Mouse (Mus musculus) splenic B cell, adult 2 months (primary cell): ENCODE results near the gene Rac1.
"Not testable (repeated sequence)": the region's sequence is repeated elsewhere in the genome, so short reads cannot be mapped to it uniquely, and the experiment has no call there.

Experiments used
- DNase-seq: peaks from one replicate; pipeline ENCODE4 v3.0.0-alpha.2; 2011; ENCODE audit warnings: low read depth, low spot score
- H3K27me3 ChIP-seq: 2 replicates; pipeline ENCODE4 v1.6.1; 2012; ENCODE audit warnings: mild to moderate bottlenecking, low read length, moderate library complexity, mixed read lengths; ENCODE audit not compliant: control insufficient read depth, poor library complexity, insufficient read depth, severe bottlenecking
- H3K36me3 ChIP-seq: 2 replicates; pipeline ENCODE4 v1.6.1; 2012; ENCODE audit warnings: mild to moderate bottlenecking, low read length, moderate library complexity, mixed read lengths; ENCODE audit not compliant: control insufficient read depth, poor library complexity, insufficient read depth, severe bottlenecking

Gene Rac1

DNA sequence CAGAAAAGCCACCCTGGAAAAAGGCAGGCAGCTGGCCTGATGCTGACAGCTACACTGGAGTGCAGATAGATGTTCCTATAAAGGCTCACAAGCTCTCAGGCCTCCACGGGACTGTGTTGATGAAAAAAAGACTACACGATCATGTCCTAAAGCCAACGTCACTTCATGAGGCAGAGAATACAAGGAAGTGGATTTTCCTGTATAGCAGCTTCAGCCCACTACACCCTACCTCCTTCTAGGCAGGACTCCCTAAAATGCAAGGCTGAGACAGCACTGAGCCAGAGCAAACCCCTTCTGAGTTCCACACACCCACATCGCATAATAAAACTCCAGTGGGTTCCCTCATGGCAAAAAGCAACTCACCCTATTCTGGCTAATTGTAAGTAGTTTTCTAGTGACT, 16.3 kb downstream of the Rac1 start:
- Histone ChIP-seq H3K36me3 (peaks cover 10% of the 10 kb centered on the region), H3K27me3 (no peaks in the 10 kb centered on the region)
- no peak for DNase-seq

DNA sequence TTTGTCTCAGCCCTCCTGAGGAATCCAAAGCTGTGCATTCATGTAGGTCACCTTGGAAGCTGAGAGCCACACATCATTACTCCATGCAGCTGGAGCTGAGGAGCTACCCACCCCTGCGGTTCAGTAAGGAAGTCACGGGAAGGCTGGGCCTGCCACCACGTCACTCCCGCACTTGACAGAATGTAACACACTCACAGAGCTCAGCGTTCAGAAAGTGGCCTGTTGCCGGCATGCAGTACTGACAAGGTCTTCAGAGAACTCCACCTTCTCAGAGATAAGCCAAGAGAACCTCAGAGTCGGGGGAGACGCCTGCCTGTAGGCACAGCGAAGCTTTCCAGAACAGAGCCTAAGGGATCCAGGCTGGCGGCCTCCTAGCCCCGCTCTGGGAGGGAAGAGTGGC, 18.1 kb downstream of the Rac1 start:
- H3K36me3 ChIP-seq, result peaks cover 6% of the 10 kb centered on the region
- no peak for DNase-seq

GRCm38 (mm10) chr5:143509294-143509693, 18.5 kb downstream of the Rac1 start:
- DNase-seq, result no peak
- peaks cover 6% of the 10 kb centered on the region for H3K36me3 ChIP-seq
- no peaks in the 10 kb centered on the region for H3K27me3 ChIP-seq

More for the DNA sequence above, 18.1 kb downstream of the Rac1 start:
- H3K27me3 ChIP-seq, result no peaks in the 10 kb centered on the region

DNA sequence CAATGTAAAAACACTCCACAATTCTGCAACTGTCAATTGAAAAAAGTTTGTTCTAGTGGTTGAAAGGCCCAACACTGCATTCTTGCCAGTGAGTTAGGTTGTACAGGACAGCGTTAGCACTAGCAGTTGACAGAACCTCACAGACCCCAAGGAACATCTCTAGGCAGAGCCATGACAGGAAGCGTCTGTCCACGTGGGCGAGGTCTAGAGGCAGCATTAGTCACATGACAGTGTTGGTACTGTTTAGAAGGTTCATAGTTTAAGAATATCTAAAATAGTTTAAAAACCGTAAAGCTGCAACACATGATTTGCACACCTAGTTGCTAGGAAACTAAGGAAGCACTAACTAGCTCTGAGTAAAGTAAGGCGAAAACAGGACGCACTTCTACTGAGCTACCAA, 22.3 kb downstream of the Rac1 start:
- no peak for DNase-seq
- no peaks in the 10 kb centered on the region for H3K27me3 ChIP-seq
- H3K36me3 ChIP-seq, result peaks cover 6% of the 10 kb centered on the region

DNA sequence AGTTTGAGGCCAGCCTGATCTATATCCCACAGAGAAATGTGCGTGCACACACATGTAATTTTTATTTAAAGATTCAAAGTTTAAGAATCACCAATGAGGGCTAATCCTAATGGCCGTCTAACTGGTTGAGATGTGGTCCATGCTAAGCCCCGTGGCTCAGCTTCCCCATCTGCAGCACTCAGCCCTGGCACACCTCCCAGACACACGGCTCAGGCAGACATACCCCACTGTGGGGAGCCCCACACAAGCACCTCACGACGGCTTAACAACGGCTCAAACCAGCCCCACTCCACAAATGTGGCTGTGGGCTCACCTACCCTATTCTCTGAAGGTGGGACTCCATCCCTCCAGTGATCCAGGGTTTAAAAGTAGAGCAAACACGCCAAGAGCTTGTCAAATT, 22.8 kb downstream of the Rac1 start:
- H3K36me3 ChIP-seq, result peaks cover 6% of the 10 kb centered on the region
- H3K27me3 ChIP-seq, result no peaks in the 10 kb centered on the region
- DNase-seq, result no peak

GRCm38 (mm10) chr5:143504453-143504852, 23.4 kb downstream of the Rac1 start:
- peak; percentile 65 for DNase-seq
- Histone ChIP-seq H3K27me3 (no peaks in the 10 kb centered on the region), H3K36me3 (peaks cover 6% of the 10 kb centered on the region)

DNA sequence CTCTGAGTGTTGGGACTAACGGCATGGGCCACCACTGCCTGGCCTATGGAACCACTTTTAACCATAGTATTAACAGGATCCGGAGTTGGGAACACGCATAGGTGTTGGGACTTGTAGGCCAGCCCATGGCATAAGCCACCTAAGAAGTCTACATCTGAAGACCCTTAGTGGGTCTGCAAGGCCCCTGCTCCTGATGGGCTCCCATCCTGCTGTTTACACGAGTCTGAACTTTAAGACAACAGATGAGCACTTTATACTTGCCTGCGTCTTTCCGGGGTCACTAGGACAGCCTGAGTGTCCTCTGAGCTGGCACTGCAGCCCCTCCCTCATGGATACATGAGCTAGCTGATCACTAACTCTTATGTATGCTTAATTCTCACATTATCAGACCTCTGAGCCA, 24.1 kb downstream of the Rac1 start:
- H3K36me3 ChIP-seq, result peaks cover 6% of the 10 kb centered on the region

GRCm38 (mm10) chr5:143502899-143503557, 24.8 kb downstream of the Rac1 start:
- Histone ChIP-seq H3K36me3 (peaks cover 6% of the 10 kb centered on the region), H3K27me3 (no peaks in the 10 kb centered on the region)
- no peak for DNase-seq

More for the DNA sequence above, 24.1 kb downstream of the Rac1 start:
- DNase-seq, result no peak
- H3K27me3 ChIP-seq, result no peaks in the 10 kb centered on the region

DNA sequence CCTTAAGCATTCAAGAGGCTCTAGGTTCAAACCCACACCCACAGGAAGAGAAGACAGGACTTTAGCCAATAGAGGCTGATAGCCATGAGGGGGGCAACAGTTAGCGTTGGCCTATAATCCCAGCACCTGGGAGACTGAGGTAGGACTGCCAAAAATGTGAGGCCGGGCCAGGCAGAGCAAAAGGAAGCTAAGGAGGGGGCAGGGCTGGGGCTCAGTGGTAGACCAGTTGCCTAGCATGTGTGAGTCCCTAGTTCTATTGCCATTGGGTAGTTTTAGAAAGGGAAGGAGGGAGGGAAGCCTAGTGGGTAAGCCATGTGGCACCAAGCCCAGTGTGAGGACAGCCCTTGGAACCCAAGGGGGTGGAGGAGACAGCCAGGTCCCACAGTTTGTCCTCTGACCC, 26.2 kb downstream of the Rac1 start:
- Histone ChIP-seq H3K36me3 (peaks cover 6% of the 10 kb centered on the region), H3K27me3 (no peaks in the 10 kb centered on the region)
- no peak for DNase-seq

DNA sequence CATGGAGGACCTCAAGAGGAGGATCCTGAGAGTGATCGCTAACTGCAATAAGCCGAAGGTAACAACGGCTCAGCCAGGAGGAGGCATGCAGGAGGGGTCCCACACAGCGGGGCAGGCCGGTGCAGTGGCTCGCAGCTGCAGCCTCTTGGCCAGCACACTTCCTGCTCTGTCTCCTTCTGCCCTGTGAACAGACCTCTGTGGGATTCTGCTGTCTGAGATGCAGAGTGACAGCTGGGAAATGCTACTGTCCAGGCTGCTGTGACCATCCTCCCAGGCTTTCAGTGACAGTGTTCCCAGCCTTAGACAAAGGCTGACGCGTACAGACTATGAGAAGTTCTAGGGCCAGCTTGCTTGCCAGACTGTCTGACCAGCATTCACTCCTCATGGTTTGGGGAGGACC, 26.7 kb downstream of the Rac1 start:
- peaks cover 6% of the 10 kb centered on the region for H3K36me3 ChIP-seq
- no peak for DNase-seq
- no peaks in the 10 kb centered on the region for H3K27me3 ChIP-seq

DNA sequence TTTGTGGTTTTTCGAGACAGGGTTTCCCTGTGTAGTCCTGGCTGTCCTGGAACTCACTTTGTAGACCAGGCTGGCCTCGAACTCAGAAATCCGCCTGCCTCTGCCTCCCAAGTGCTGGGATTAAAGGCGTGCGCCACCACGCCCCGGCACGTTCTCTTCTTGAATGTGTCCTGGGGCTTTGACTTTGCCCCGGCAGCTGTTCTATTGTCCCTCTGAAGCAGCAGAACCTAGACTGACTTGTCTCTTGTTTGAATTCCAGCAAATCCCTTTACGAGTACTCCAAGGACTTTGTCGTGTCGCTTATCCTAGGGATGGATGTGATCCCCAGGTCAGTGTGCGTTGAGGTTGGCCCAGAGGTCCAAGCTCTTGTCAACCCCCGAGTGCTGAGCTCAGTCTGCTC, 27.1 kb downstream of the Rac1 start:
- H3K36me3 ChIP-seq, DNase-seq, H3K27me3 ChIP-seq: not testable (repeated sequence)

DNA sequence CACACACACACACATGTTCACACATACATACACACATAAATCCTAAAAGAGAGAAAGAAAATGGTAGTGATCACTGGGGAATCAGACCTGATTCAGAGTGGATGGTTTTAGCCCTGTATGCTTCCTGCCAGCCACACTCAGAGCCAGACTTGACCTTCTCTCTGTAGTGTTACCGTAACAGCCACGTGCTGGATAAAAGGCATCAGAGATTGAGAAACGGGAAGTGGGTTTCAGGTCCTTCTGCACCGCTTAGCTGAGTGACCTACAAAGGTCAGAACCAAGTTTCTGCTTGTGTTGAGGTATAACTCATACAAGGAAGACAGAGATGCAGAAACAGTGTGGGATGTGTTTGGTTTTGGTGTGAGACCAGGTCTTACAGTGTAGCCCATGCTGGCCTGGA, 28.1 kb downstream of the Rac1 start:
- DNase-seq, result peak; percentile 38
- H3K27me3 ChIP-seq, result no peaks in the 10 kb centered on the region

DNA sequence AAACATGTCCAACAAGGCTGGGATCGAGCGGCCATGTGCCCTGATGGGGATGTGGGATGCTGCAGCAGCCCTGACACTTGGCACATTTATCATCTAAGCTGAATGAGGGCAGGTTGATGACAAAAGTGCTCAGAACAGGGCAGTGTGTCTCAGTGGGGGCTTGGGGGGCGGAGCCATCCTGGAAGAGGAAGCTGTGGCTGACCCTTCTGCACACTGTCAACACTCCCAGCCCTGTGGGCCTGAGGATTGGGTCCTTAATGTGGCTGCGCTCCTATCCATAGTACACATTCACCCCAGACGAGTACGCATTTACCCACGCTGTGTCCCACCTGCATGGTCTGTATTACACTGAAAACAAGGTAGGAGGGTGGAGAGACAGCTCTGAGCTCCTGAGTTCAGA, 28.6 kb downstream of the Rac1 start:
- H3K36me3 ChIP-seq, result peaks cover 9% of the 10 kb centered on the region
- no peak for DNase-seq
- no peaks in the 10 kb centered on the region for H3K27me3 ChIP-seq

More for the DNA sequence above, 28.1 kb downstream of the Rac1 start:
- peaks cover 6% of the 10 kb centered on the region for H3K36me3 ChIP-seq

- H3K36me3 ChIP-seq, result peaks cover 5% of the 10 kb centered on the region; the same call in 1 of the 2 replicates
- no peak for DNase-seq
- H3K27me3 ChIP-seq, result no peaks in the 10 kb centered on the region
These were observed 30.4 kb downstream of the Rac1 start for GRCm38 (mm10) chr5:143497451-143497850.

GRCm38 (mm10) chr5:143495708-143496107, 32.1 kb downstream of the Rac1 start:
- Histone ChIP-seq H3K27me3 (no peaks in the 10 kb centered on the region), H3K36me3 (0 out of 2 replicates have a peak, but pooled peaks cover 3% of the 10 kb centered on the region)
- no peak for DNase-seq

DNA sequence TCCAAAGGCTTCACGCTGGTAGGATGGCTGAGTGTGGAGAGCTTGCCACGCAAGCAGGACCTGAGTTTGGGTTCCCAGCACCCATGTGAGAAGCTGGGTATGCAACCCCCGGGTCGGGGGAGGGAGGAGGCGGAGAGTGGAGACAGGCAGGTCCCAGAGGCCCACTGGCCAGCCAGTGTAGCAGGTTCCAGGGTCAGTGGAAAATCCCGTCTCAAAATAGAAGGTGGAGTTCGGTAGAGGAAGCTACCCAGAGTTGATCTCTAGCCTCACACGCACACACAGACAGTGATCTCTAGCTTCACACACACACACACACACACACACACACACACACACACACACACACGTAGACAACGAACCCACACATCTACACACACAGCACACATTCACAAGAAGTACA, 34.7 kb downstream of the Rac1 start:
- DNase-seq, result no peak
- Histone ChIP-seq H3K27me3 (no peaks in the 10 kb centered on the region), H3K36me3 (0 out of 2 replicates have a peak, but pooled peaks cover 3% of the 10 kb centered on the region)
